Mouse (Mus musculus) splenic B cell, adult 2 months (primary cell): ENCODE results near the gene Cdc42ep4.
A peak's percentile ranks its signal among the peaks of the same experiment; 100 is the strongest.

Source experiments
- DNase-seq: peaks from one replicate; pipeline ENCODE4 v3.0.0-alpha.2; 2011; ENCODE audit warnings: low read depth, low spot score
- H3K27me3 ChIP-seq: 2 replicates; pipeline ENCODE4 v1.6.1; 2012; ENCODE audit warnings: mild to moderate bottlenecking, low read length, moderate library complexity, mixed read lengths; ENCODE audit not compliant: control insufficient read depth, poor library complexity, insufficient read depth, severe bottlenecking
- H3K36me3 ChIP-seq: 2 replicates; pipeline ENCODE4 v1.6.1; 2012; ENCODE audit warnings: mild to moderate bottlenecking, low read length, moderate library complexity, mixed read lengths; ENCODE audit not compliant: control insufficient read depth, poor library complexity, insufficient read depth, severe bottlenecking

Gene Cdc42ep4

DNA sequence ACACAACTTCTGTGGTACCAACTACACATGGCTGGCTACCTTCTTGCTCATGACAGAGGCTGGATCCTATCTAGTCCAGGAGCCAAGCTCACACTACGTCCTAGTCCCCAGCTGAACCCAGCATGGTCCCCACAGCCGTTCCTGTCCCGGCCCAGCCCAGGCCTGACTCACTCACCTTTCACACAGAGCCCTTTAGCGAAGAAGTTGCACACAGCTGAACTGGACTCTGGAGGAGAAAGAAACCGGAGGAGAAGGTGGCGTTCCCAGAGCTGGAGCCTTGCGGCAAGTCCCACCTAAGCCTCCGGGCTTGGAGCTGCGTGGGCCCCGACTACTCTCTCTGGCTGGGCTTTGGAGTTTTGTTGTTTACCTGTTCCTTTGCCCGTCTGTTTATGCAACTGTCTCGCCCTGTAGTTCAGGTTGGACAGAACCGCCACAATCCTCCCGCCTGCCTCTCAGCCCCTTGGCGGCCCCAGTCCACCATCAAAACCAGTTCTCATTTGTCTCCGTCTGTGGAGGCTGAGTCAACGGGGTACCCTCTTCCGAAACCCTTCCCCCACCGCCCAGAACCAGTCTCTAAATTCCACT is 43.0 kb downstream of the Cdc42ep4 start:
- H3K27me3 ChIP-seq, result no peaks in the 10 kb centered on the region
- no peaks in the 10 kb centered on the region for H3K36me3 ChIP-seq
- DNase-seq, result no peak

DNA sequence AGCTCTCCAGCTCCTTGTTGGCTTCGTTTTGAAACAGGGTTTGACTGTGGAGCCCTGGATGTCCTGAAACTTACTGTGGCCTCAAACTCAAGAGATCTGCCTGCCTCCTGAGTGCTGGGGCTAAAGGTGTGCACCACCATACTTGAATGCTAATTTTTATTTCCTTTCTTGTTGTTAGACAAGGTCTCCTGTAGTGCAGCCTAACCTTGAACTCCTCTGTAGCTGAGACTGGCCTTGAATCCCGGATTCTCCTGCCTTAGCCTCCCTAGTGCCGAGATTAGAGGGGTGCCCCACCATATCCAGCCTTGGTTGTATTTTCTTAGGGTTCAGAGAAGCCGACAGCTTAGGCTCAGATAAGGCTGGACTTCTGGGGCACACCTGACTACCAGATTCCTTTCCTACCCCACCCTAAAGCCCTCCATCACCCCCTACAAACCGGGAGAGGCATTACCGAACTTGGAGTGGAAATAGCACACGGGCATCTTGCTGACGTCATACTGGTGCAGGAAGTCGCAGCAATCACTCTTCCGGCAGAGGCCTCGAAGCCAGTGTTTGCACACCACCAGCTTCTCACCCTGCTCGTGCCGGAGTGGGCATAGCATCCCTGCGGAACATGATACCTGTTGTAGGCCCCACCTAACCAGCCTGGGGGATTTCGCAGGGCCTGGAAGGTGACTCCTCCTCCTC is 45.6 kb downstream of the Cdc42ep4 start:
- H3K36me3 ChIP-seq, result no peaks in the 10 kb centered on the region

DNA sequence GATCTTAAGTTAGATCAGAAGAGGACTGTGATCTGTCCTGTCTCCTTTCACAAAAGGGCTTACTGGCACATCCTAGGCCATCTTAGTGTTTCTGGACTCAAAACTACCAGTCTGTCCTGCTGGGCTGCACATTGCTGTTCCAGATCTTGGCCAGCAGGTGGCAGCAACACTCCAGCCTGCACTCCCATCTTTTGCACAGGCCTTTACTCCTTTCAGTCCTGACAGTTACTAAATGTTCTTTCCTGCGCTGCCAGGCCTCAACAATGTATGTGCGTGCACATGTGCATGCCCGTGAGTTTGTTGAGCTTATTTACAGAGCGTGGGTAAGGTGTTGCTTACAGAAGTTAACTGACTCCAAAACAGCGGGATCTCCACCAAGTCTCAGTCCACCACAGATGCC is 47.9 kb downstream of the Cdc42ep4 start:
- Histone ChIP-seq H3K36me3 (no peaks in the 10 kb centered on the region), H3K27me3 (no peaks in the 10 kb centered on the region)
- peak; percentile 82 for DNase-seq

More for the DNA sequence above, 45.6 kb downstream of the Cdc42ep4 start:
- no peaks in the 10 kb centered on the region for H3K27me3 ChIP-seq
- no peak for DNase-seq

DNA sequence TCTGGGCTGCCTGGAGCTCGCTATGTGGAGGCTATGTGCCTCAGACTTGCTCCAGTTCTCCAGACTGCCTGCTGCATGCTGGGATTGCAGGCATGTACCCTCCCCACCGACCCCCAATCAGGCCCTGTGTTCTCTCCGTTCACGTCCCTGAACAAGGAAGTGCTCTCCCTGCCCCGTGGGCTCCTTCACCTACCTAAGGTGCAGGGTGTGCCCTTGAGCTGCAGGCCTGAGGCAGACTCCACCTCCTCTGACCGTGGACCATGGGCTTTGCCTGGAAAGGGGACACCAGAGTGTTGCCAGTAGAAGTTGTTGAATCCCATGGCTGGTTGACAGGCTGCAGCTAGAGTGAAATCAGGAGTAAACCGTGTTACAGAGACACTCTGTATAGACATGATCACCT is 52.0 kb downstream of the Cdc42ep4 start:
- no peak for DNase-seq
- Histone ChIP-seq H3K36me3 (peaks cover 5% of the 10 kb centered on the region; the same call in 1 of the 2 replicates), H3K27me3 (no peaks in the 10 kb centered on the region)

DNA sequence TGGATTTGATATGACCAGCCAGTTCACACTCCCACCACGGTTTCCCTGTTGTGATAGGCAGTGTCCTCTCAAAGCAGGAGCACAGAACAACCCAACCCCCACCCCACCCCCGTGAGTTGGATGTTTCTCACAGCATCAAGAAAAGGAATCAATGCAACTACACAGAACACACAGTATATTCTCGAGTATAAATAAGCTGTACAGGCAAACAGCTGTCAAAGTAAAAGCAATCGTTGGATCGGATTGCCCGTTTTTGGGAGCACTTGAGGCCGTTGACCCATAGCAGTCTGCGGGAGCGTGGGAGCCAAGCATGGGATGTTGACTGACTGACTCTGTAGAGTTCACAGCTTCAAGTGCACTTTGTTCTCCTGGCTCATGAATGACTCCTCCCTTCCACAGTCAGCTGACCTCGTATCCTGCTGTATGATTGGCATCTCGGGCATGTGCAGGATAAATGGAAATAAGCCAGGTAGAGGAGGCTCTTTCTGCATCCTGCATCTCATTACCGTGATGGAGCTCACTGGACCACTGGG is 53.6 kb downstream of the Cdc42ep4 start:
- Histone ChIP-seq H3K36me3 (peaks cover 5% of the 10 kb centered on the region; the same call in 1 of the 2 replicates), H3K27me3 (no peaks in the 10 kb centered on the region)
- no peak for DNase-seq

DNA sequence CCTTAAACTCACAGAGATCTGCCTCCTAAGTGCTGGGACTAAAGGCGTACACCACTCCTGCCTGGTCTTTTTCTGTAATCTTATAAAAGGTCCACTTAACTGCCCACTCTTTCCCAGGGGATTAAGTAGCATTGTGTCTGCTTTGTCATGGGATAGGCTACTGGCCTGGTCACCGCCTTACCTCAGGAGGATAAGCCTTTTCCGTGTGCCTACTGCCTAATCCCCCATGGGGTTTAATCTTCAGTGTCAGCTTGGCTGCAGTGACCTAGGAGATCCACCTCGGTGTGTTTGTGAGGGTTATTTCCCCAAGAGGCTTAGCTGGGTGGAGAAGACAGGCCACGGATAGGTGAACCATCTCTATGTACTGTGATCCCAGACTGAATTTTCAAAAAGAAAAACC is 54.1 kb downstream of the Cdc42ep4 start:
- Histone ChIP-seq H3K27me3 (no peaks in the 10 kb centered on the region), H3K36me3 (peaks cover 7% of the 10 kb centered on the region)
- DNase-seq, result no peak

DNA sequence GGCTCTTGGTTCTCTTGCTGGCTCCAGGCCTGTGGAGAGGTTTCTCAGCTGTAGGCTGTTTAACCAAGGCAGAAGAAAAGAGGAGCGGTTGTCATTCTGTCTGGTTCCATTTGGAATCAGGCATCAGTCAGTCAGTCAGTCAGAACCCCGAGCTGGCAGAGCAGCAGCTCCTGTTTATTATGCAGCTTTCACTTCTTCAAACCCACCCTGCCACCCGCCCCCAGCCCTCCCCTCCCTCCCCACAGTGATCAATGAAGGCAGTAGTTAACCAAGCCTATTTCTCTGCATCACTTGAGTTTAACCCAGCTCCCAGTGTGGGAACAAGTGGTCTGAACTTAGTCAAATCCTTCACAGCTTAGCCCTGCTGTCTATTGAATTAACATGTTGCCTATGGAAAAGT is 59.8 kb downstream of the Cdc42ep4 start:
- peak; percentile 49 for DNase-seq
- H3K27me3 ChIP-seq, result no peaks in the 10 kb centered on the region
- peaks cover 5% of the 10 kb centered on the region for H3K36me3 ChIP-seq

DNA sequence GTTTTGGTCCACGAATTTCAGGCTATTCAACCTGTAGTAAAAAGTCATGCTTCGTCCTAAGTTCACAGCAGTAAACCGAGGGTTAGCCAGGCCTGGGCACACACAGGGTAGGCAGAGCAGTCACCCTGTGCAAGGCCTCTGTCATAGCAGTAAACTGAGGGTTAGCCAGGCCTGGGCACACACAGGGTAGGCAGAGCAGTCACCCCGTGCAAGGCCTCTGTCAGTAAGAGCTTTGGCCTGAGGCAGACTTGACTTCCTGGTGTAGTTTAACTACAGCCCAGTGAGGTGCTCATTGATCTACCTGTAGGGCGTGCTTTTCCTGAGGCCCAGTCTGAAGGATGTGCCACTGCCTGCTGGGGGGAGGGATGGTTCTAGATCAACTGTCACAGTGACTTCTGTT is 60.4 kb downstream of the Cdc42ep4 start:
- Histone ChIP-seq H3K36me3 (peaks cover 4% of the 10 kb centered on the region), H3K27me3 (no peaks in the 10 kb centered on the region)
- DNase-seq, result no peak

DNA sequence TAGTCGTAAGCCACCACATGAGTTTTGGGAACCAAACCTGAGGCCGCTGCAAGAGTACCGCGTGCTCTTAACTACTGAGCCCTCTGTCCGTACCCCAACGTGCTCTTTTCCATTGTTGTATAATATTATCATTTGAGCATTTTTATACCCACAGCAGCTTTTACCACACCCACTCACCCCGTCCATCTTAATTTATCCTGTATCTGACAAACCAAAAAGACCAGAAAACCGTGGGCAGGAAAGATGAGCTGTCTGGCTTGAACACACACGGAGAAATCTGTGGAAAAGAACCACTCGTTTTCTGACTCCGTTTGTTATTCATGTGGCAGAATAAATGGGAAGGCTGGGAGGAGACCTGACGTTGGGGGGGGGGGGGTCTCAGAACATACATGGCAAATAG is 61.2 kb downstream of the Cdc42ep4 start:
- no peak for DNase-seq
- peaks cover 3% of the 10 kb centered on the region for H3K36me3 ChIP-seq
- no peaks in the 10 kb centered on the region for H3K27me3 ChIP-seq

DNA sequence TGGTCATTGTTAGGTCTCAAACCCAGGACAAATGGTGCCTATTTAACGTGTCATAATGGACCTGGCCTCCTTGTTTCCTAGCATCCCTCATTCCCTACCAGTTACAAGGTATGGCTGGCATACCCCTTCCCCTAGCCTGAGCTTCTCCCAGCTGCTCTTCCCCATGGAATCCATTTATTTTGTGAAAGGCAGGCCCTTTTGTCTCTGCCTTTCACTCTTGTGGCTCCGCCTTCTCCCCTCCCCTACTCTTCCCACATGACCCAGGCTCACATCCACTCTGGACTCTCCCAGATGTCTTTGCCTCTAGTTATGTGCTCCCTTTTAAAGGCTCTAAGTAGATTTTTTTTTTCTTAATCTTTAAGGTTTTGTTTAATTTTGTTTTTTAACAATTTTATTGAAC is 64.7 kb downstream of the Cdc42ep4 start:
- Histone ChIP-seq H3K36me3 (no peaks in the 10 kb centered on the region), H3K27me3 (no peaks in the 10 kb centered on the region)
- no peak for DNase-seq

DNA sequence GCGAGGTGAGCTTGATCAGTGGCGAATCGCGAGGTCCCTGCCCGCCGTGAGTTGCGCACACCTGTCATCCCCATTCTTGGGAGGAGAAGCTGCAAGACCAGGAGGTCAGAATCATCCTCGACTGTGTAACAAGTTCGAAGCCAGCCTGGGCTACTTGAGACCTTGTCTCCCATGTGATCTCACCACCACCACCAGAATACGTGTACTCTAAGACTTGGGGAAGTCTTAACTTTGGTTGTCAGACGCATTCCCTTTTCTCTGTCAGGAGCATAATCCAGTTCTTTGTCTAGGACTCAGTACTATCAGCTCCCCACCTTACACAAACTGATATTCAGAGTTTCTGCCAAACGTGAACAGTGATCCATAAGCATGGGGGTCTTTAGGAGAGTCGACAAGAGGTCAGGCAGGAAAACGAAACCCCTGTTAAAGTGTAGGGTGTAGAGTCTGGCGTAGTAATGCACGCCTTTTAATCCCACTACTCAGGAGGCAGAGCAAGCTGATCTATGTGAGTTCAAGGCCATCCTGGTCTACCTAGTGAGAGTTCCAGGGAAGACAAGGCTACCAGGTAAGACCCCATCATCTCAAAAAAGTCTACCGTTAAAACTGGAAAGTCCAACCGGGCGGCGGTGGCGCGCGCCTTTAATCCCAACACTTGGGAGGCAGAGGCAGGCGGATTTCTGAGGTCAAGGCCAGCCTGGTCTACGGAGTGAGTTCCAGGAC is 66.8 kb downstream of the Cdc42ep4 start:
- Histone ChIP-seq H3K36me3 (no peaks in the 10 kb centered on the region), H3K27me3 (no peaks in the 10 kb centered on the region)
- no peak for DNase-seq

DNA sequence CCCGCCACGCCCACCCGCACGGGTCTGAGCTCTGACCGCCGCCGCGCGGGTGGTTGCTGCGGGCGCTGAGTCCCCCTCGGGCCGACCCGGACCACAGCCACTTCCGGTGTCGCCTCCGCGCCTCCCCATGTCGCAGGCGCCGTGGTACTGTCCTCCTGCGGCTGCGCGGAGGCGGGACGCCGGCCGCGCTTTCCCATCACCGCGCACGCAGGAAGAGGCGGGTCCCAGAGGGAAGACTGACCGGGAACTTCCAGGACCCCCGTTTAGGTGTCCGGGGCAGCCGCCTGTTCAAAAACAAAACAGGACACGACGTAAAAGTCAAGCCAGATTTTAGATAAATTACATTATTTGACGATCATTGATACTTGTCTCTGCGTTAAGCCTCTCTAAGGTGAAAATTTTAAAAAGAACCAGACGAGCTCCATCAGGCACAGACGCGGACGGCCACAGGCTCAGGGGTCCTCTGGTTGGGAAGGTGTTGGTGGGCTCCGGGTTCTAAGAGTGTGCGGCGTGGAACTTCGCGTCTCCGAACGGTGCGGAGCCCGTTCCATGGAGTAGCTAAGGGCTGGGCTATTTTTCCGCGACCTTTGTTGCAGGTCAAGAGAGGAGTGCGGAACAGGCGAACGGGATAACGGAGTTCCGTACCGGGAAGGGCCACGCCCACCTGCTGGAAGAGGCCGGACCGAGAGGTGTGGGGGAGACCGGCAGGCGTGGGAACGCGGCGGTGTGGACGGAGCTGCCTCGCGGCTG is 67.5 kb downstream of the Cdc42ep4 start, which contains the start of the genes Fam104a and D11Wsu47e:
Gene Fam104a, minus strand, starts transcription at position 199 of the 750 bp plus-strand sequence.
Gene D11Wsu47e, plus strand, starts transcription at position 456 of the 750 bp plus-strand sequence.
- DNase-seq, result peak; percentile 96
- H3K27me3 ChIP-seq, result no peaks in the 10 kb centered on the region
- no peaks in the 10 kb centered on the region for H3K36me3 ChIP-seq

DNA sequence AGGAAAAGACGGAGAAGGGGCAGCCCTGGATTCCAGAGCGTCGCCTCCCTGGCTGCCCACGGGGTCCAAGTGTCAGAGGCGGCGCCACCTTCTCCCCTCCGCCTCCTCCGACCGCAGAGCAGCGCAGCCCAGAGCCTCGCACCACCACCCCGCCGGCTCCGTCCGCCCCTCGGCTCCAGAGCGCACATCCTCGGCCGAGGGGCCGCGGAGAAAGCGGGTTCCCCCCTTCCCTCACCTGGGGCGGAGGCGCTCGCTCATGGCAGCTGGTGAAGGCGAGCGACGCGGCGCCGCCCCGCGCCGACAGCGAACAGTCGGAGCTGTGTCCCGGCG is 68.1 kb downstream of the Cdc42ep4 start:
- Histone ChIP-seq H3K27me3 (no peaks in the 10 kb centered on the region), H3K36me3 (no peaks in the 10 kb centered on the region)
- no peak for DNase-seq

DNA sequence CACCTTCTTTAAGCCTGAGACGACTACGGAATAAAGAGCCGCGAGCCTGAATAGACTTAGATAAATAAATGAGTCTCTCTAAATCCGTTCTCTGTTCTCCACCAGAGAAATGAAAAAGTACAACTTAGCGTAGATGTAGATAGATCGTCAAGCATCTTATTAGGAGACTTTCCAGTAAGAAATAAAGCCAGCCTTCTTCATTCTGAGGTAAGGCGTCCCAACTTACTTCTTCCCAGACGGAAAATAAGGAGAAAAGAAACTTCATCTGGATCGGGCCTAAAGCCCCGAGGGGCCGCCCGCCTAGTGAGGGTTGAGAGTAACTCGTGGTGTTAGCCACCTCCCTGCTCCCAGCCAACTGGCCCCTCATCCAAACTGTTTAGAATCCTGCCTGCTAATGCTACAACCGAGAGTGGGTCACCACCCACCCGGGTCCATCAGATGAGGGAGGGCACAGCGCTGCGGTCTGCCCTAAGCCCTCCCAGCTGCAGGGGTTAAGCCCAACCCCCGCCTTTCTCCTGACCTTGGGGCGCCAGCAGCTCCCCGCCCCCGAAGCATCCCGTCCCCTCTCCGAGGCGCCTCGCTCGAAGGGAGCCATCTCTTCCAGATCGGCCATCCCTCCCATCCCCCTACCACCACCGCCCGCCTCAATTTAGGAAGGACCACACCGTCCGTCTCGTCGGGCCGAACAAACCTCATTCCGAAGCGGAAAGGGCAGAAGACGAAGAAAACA is 68.6 kb downstream of the Cdc42ep4 start:
- DNase-seq, result peak; percentile 44
- H3K36me3 ChIP-seq, result no peaks in the 10 kb centered on the region
- no peaks in the 10 kb centered on the region for H3K27me3 ChIP-seq
